Mouse (Mus musculus): ENCODE measurements around the gene Krtap5-2.
"Not testable (repeated sequence)": the region's sequence is repeated elsewhere in the genome, so short reads cannot be mapped to it uniquely, and the experiment has no call there.

The Krtap5-2 gene

GRCm38 (mm10) chr7:142175905-142176304 lies at the start of gene Krtap5-2:
TSS of gene Krtap5-2 (minus strand) at chr7:142176005.
- not testable (repeated sequence) for DNase-seq

- DNase-seq = no peak
These were observed 48.7 kb upstream of the Krtap5-2 start for GRCm38 (mm10) chr7:142224518-142224917.

GRCm38 (mm10) chr7:142212136-142212535 lies 36.3 kb upstream of the Krtap5-2 start:
- DNase-seq = not testable (repeated sequence)

GRCm38 (mm10) chr7:142211559-142211958 lies 35.8 kb upstream of the Krtap5-2 start, which contains the start of gene Gm7579:
TSS of gene Gm7579 (plus strand) at chr7:142211859.
- no peak for DNase-seq

- not testable (repeated sequence) for DNase-seq
These were observed 31.1 kb upstream of the Krtap5-2 start for GRCm38 (mm10) chr7:142206891-142207290.

- no peak for DNase-seq
These were observed 29.7 kb upstream of the Krtap5-2 start for GRCm38 (mm10) chr7:142205488-142205887.

- no peak for DNase-seq
These were observed 25.3 kb upstream of the Krtap5-2 start, which contains the start of gene Krtap5-3 for GRCm38 (mm10) chr7:142201064-142201463. TSS of gene Krtap5-3 (plus strand) at chr7:142201364.

GRCm38 (mm10) chr7:142198748-142199147 lies 22.9 kb upstream of the Krtap5-2 start:
- no peak for DNase-seq

DNA sequence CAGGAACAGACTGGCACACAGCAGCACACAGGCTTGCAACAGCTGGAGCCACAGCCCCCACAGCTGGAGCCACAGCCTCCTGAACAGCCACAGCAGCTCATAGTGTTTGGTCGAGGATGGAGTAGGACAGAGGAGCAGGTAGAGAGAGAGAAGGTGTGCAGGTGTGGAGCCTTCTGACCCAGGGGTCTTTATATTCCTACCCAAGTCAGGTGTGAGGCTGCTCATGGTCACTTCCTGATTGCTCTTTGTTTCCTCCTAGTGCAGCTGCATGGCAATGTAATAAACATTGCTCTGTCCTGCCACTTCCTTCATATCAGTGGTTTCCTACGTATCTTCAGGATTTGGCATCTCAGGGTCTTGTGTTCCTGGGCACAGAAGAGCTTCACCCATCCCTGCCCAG lies 14.5 kb upstream of the Krtap5-2 start, which contains the start of gene Gm10153:
Gm10153 (minus strand) TSS at position 101 of the 400 bp plus-strand sequence.
- DNase-seq = no peak

- DNase-seq = no peak
These were observed 12.4 kb upstream of the Krtap5-2 start for GRCm38 (mm10) chr7:142188156-142188555.

DNA sequence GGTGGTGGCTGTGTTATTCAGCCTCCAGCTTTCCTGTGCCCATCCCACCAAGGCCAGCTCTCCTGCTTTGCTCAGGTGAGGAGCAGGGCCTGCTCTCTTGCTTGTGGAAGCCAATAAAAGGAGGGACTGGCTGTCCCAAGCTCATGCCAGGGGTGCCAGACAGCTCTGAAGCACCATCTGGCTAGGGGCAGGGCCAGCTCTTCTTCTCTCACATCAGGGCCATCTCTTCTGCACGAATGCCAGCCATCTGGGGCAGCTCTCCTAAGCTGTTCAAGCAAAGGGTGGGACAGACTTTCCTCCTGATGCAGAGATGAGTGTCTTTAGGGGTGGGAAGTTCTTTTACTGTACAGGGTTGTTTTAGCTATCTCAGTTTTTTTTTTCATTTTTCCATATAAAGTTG lies 5.2 kb upstream of the Krtap5-2 start:
- DNase-seq = no peak

DNA sequence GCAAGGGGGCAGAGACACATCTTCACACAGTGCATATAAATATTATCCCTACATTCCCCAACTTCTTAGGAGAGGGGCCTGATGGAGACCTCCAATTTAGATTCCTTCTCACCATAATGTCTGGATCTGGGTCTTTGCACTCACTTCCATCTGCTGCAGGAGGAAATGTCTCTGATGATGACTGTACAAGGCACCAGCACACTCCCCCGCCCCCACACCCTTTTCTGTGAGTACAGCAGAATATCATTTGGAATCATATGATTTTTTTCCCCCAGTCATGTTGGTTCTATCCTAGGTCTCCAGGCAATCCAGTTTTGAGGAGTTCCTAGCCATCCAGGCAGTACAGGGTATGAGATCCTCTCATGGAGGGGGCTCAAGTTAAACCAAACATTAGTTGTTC lies 2.9 kb upstream of the Krtap5-2 start:
- no peak for DNase-seq

DNA sequence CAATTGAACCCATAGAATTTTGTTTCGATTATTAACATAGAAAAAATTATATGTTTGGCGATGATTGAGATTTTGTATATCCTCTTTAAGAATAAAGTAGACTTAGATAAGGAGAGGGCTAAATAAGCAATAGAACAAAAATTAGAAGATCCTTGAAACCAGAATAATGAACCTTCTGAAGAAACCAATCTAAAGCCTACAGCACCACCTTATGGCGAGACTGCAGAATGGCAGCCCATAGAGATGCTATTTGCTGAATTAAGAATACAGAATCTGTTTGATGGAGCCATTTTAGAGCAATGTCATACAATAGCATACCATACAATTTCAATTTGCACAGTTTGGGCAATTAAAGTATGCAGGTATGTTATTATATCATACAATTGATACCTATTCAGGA lies 6.0 kb downstream of the Krtap5-2 start:
- DNase-seq = no peak

- DNase-seq = not testable (repeated sequence)
These were observed 10.2 kb downstream of the Krtap5-2 start, which contains the start of gene Gm4553 for GRCm38 (mm10) chr7:142165639-142166038. TSS of gene Gm4553 (minus strand) at chr7:142165739.

DNA sequence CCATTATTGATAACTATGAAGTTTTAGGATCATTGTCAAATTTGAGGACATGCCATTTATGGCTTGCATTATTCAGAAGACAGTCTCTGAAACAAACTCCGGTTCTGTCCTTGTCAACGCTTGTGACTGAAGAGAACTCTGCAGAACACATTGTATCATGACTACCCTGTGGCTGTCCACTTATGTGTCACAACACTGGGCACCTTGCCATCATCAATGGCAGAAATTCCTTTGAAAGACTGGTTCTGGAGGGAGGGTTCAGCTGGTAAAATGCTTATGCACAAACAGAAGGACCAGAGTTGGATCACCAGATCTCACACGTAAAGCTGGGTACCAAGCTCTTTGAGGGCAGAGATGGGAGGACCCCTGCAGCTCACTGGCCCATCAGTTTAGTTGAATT lies 16.4 kb downstream of the Krtap5-2 start:
- no peak for DNase-seq

DNA sequence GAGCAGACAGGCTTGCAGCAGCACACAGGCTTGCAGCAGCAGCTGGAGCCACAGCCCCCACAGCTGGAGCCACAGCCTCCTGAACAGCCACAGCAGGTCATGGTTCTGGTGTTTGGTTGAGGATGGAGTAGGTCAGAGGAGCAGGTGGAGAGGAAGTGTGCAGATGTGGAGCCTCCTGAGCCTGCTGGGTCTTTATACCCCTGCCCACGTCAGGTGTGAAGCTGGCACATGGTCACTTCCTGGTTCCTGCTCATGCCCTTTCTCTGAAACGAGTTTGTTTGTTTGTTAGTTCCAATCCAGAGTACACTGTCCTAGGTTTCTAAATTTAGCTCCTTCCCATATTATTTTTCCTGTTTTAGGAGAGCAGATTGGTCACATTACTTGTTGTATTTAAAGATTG lies 18.8 kb downstream of the Krtap5-2 start, which contains the start of gene Gm29735:
Gm29735 (minus strand) TSS at position 101 of the 400 bp plus-strand sequence.
- not testable (repeated sequence) for DNase-seq

- no peak for DNase-seq
These were observed 20.5 kb downstream of the Krtap5-2 start for GRCm38 (mm10) chr7:142155308-142155707.

- DNase-seq = no peak
These were observed 23.6 kb downstream of the Krtap5-2 start for GRCm38 (mm10) chr7:142152191-142152590.

- no peak for DNase-seq
These were observed 27.2 kb downstream of the Krtap5-2 start for GRCm38 (mm10) chr7:142148633-142149032.

GRCm38 (mm10) chr7:142146033-142146432 lies 29.8 kb downstream of the Krtap5-2 start:
- DNase-seq = peak; percentile 32 to 63

- no peak for DNase-seq
These were observed 30.3 kb downstream of the Krtap5-2 start for GRCm38 (mm10) chr7:142145413-142145940.

- no peak for DNase-seq
These were observed 31.3 kb downstream of the Krtap5-2 start, which contains the start of gene Gm45337 for GRCm38 (mm10) chr7:142144507-142144906. TSS of gene Gm45337 (minus strand) at chr7:142144607.

GRCm38 (mm10) chr7:142143506-142144010 lies 32.2 kb downstream of the Krtap5-2 start:
- not testable (repeated sequence) for DNase-seq

- no peak for DNase-seq
These were observed 35.1 kb downstream of the Krtap5-2 start for GRCm38 (mm10) chr7:142140696-142141095.
